Mouse (Mus musculus): Measurements from ENCODE around the gene Dok7. TPM values are rescaled to one million over a fixed set of nuclear protein-coding genes. Genes with fewer than 3 reads are reported as not detected.

Gene Dok7
- polyA plus RNA-seq, 1 experiment from 2014 or later, result not detected

GRCm38 (mm10) chr5:35129208-35129607 lies 72.6 kb downstream of the Dok7 start:
- WGBS (ENCODE audit: insufficient replicate concordance), result 79% methylated on average over 16 of the region's 16 CpGs
- no peak for ATAC-seq
- Histone ChIP-seq H3K36me3 (no peaks in the 10 kb centered on the region), H3K9me3 (replicated peaks) (0 out of 2 replicates have a peak, but pooled peaks cover 4% of the 10 kb centered on the region), H3K4me3 (no peak overlapping the region), H3K9ac (no peak overlapping the region), H3K4me2 (no peak overlapping the region), H3K27ac (no peak overlapping the region), H3K27me3 (replicated peaks) (peaks cover 31% of the 10 kb centered on the region), H3K4me1 (no peaks in the 10 kb centered on the region)

GRCm38 (mm10) chr5:35129767-35130191 lies 73.2 kb downstream of the Dok7 start:
- H3K4me2 ChIP-seq, result no peak overlapping the region
- H3K4me3 ChIP-seq, result no peak overlapping the region
- no peak for ATAC-seq
- H3K9ac ChIP-seq, result no peak overlapping the region
- peaks cover 26% of the 10 kb centered on the region for H3K27me3 ChIP-seq (replicated peaks)
- H3K36me3 ChIP-seq, result no peaks in the 10 kb centered on the region
- H3K27ac ChIP-seq, result no peak overlapping the region
- H3K9me3 ChIP-seq (replicated peaks), result 0 out of 2 replicates have a peak, but pooled peaks cover 4% of the 10 kb centered on the region
- 84% methylated on average over 7 of the region's 7 CpGs for WGBS (ENCODE audit: insufficient replicate concordance)
- H3K4me1 ChIP-seq, result no peaks in the 10 kb centered on the region

DNA sequence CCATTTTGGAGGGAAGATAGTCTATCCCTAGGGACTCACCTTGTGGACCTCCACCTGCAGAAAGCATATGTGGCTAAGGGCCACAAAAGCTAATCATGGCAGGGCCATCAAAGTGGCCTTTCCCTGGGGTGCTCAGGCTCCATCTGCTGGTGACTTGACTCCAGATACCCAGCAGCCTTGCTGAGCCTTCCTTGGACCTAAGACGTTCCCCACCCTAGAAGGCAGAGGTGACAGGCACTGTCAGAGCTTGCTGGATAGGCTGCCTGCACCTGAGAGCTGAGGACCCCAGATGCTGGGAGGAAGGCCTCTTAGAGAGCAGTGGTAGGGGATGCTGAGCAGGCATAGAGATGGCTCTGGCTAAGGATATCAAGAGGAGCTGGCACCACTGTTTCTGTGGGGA lies 74.7 kb downstream of the Dok7 start:
- peaks cover 18% of the 10 kb centered on the region for H3K27me3 ChIP-seq (replicated peaks)
- no peaks in the 10 kb centered on the region for H3K4me1 ChIP-seq
- H3K36me3 ChIP-seq, result no peaks in the 10 kb centered on the region
- H3K9me3 ChIP-seq (replicated peaks), result 0 out of 2 replicates have a peak, but pooled peaks cover 4% of the 10 kb centered on the region
- no peak for ATAC-seq
- no peak overlapping the region for H3K27ac ChIP-seq
- no peak overlapping the region for H3K9ac ChIP-seq
- H3K4me2 ChIP-seq, result no peak overlapping the region
- H3K4me3 ChIP-seq, result no peak overlapping the region
- WGBS (ENCODE audit: insufficient replicate concordance), result 4% methylated on average over 1 of the region's 1 CpGs

- no peak overlapping the region for H3K4me3 ChIP-seq
- H3K4me2 ChIP-seq, result no peak overlapping the region
- 0 out of 2 replicates have a peak, but pooled peaks cover 4% of the 10 kb centered on the region for H3K9me3 ChIP-seq (replicated peaks)
- no peak overlapping the region for H3K27ac ChIP-seq
- no peaks in the 10 kb centered on the region for H3K36me3 ChIP-seq
- WGBS (ENCODE audit: insufficient replicate concordance), result 10% methylated on average over 7 of the region's 7 CpGs
- no peak overlapping the region for H3K9ac ChIP-seq
- ATAC-seq, result peak; percentile 42; the same call in 1 of the 2 replicates
- H3K4me1 ChIP-seq, result no peaks in the 10 kb centered on the region
- peaks cover 18% of the 10 kb centered on the region for H3K27me3 ChIP-seq (replicated peaks)
Observed at GRCm38 (mm10) chr5:35131773-35132172, 75.2 kb downstream of the Dok7 start.

DNA sequence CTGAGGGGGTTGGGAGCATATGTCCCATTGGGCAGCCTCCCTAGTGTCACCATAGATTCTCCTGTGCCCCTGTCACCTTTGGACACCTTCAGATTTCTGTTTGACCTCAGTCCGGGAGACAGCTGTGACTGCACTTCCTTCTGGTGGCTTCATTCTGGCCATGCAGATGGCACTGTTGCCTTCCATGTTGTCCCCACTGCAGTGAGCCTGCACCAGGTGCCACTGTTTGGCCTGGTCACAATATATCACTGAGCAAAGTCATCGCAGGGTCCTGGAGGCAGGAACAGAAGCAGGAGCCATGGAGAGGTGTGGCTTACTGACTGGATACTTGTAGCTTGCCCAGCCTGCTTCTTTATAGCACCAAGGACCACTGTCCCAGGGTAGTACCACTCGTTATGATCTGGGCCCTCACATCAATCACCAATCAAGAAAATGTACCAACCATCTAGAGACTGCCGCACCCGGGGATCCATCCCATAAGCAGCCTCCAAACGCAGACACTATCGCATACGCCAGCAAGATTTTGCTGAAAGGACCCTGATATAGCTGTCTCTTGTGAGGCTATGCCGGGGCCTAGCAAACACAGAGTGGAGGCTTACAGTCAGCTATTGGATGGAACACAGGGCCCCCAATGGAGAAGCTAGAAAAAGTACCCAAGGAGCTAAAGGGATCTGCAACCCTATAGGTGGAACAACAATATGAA lies 75.9 kb downstream of the Dok7 start:
- no peaks in the 10 kb centered on the region for H3K36me3 ChIP-seq
- no peaks in the 10 kb centered on the region for H3K4me1 ChIP-seq
- no peak overlapping the region for H3K4me2 ChIP-seq
- 78% methylated on average over 9 of the region's 9 CpGs for WGBS (ENCODE audit: insufficient replicate concordance)
- no peak overlapping the region for H3K4me3 ChIP-seq
- 0 out of 2 replicates have a peak, but pooled peaks cover 4% of the 10 kb centered on the region for H3K9me3 ChIP-seq (replicated peaks)
- no peak overlapping the region for H3K9ac ChIP-seq
- H3K27ac ChIP-seq, result no peak overlapping the region
- ATAC-seq, result no peak
- H3K27me3 ChIP-seq (replicated peaks), result peaks cover 18% of the 10 kb centered on the region

GRCm38 (mm10) chr5:35133468-35133867 lies 76.9 kb downstream of the Dok7 start:
- Histone ChIP-seq H3K36me3 (no peaks in the 10 kb centered on the region), H3K4me1 (no peaks in the 10 kb centered on the region), H3K9ac (no peak overlapping the region), H3K4me2 (no peak overlapping the region), H3K27ac (no peak overlapping the region), H3K9me3 (replicated peaks) (0 out of 2 replicates have a peak, but pooled peaks cover 4% of the 10 kb centered on the region), H3K4me3 (no peak overlapping the region), H3K27me3 (replicated peaks) (peaks cover 15% of the 10 kb centered on the region)
- ATAC-seq, result no peak
- 76% methylated on average over 4 of the region's 4 CpGs for WGBS (ENCODE audit: insufficient replicate concordance)

GRCm38 (mm10) chr5:35134286-35134685 lies 77.7 kb downstream of the Dok7 start:
- Histone ChIP-seq H3K4me1 (no peaks in the 10 kb centered on the region), H3K4me2 (no peak overlapping the region), H3K4me3 (no peak overlapping the region), H3K9ac (no peak overlapping the region), H3K27ac (no peak overlapping the region), H3K36me3 (no peaks in the 10 kb centered on the region), H3K27me3 (replicated peaks) (peaks cover 7% of the 10 kb centered on the region), H3K9me3 (replicated peaks) (0 out of 2 replicates have a peak, but pooled peaks cover 4% of the 10 kb centered on the region)
- 54% methylated on average over 3 of the region's 3 CpGs for WGBS (ENCODE audit: insufficient replicate concordance)
- ATAC-seq, result no peak

DNA sequence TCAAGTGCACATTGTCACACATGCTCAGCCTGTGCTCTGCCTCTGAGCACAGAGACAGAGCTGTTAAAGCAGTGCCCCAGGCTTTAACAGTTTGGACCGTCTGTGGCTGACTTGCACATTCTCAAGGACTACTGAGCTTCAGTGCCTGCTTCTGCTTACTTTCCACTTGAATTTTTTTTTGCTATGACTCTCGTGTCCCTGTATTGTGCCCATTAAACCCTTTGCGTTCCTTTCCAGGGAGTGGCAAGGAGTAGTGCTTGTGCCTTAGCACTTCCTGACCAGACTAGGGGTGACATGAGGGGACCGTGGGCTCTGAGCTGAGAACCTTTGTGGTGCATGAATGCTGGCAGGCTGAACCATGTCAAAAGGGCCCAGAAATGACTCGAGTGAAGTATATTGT lies 79.3 kb downstream of the Dok7 start:
- Histone ChIP-seq H3K4me3 (no peak overlapping the region), H3K4me2 (no peak overlapping the region), H3K27ac (no peak overlapping the region), H3K9ac (no peak overlapping the region), H3K36me3 (no peaks in the 10 kb centered on the region), H3K4me1 (no peaks in the 10 kb centered on the region), H3K9me3 (replicated peaks) (0 out of 2 replicates have a peak, but pooled peaks cover under 1% of the 10 kb centered on the region), H3K27me3 (replicated peaks) (peaks cover 14% of the 10 kb centered on the region)
- 54% methylated on average over 5 of the region's 5 CpGs for whole genome bisulfite sequencing (ENCODE audit: insufficient replicate concordance)
- ATAC-seq, result no peak

Small RNA genes lying within 50 kb of the gene (microRNA-seq; reads per million reads assigned to microRNA genes)
- 6.3 reads per million, percentile 12 among the genes with 10 or more reads in this experiment for gene Mir3097

Other genes with a start within 250 kb of the Dok7 start
- 0.18 and 0.69 TPM in 2 replicates for gene Msantd1, start 148.8 kb upstream of the Dok7 start, polyA plus RNA-seq (2016; fragmentation: Nextera tagmentation; extraction: Ambion mirVana)
- gene Rgs12, start 107.3 kb upstream of the Dok7 start, polyA plus RNA-seq (2016; fragmentation: Nextera tagmentation; extraction: Ambion mirVana), result 30.1 and 31.7 TPM in 2 replicates
- 43.3 and 44.1 TPM in 2 replicates for gene Hgfac, start 15.3 kb upstream of the Dok7 start, polyA plus RNA-seq (2016; fragmentation: Nextera tagmentation; extraction: Ambion mirVana)
- 77.1 and 78.4 TPM in 2 replicates for gene Lrpap1, start 49.0 kb downstream of the Dok7 start, polyA plus RNA-seq (2016; fragmentation: Nextera tagmentation; extraction: Ambion mirVana)
- gene Adra2c, start 221.6 kb downstream of the Dok7 start, polyA plus RNA-seq (2016; fragmentation: Nextera tagmentation; extraction: Ambion mirVana), result 0.06 TPM in 1 of 2 replicates, not detected in the other

Data from liver, embryonic 12.5 days (tissue).